In genomic region chr2:34783064-34784020, GRCm38 (mm10) we compare ENCODE assay signal across 13 mouse cellular contexts. TPM values are rescaled to one million over a fixed set of nuclear protein-coding genes. Genes with fewer than 3 reads are reported as not detected.
A peak's percentile ranks its signal among the peaks of the same experiment; 100 is the strongest.
DNase-seq lines count a peak whose midpoint lies in the region; ATAC-seq lines count a peak whose summit lies in the region.
"Had no signal": no experiment of that assay in that cellular context is flagged by ENCODE, and none has a peak within 500 bp of the region (broad histone marks: within the 10 kb centered on the region; RNA-seq: fewer than 3 reads in every experiment).

No protein-coding gene starts in this region.

- H3K27me3 ChIP-seq in lung, embryonic 15.5 days: no peaks in the 10 kb centered on the region
- H3K27me3 ChIP-seq in liver, embryonic 11.5 days (replicated peaks; ENCODE audit: control insufficient read depth, insufficient read depth, low read length): no peaks in the 10 kb centered on the region
- no peaks in the 10 kb centered on the region for H3K27me3 ChIP-seq in stomach, embryonic 15.5 days (replicated peaks)
- H3K27me3 ChIP-seq: megakaryocyte, embryonic 14.5 days; neural tube, embryonic 12.5 days had no signal

- H3K4me1 ChIP-seq in lung, embryonic 15.5 days: no peaks in the 10 kb centered on the region
- H3K4me1 ChIP-seq in liver, embryonic 11.5 days (replicated peaks; ENCODE audit: control insufficient read depth, insufficient read depth, low read length): peaks cover 8% of the 10 kb centered on the region
- no peaks in the 10 kb centered on the region for H3K4me1 ChIP-seq in stomach, embryonic 15.5 days
- H3K4me1 ChIP-seq: neural tube, embryonic 12.5 days had no signal

- H3K9me3 ChIP-seq in lung, embryonic 15.5 days: no peaks in the 10 kb centered on the region
- H3K9me3 ChIP-seq in liver, embryonic 11.5 days (ENCODE audit: control insufficient read depth, low read length): no peaks in the 10 kb centered on the region
- no peaks in the 10 kb centered on the region for H3K9me3 ChIP-seq in stomach, embryonic 15.5 days
- H3K9me3 ChIP-seq: megakaryocyte, embryonic 14.5 days; neural tube, embryonic 12.5 days had no signal

- peaks cover 66% of the 10 kb centered on the region for H3K36me3 ChIP-seq in lung, embryonic 15.5 days
- peaks cover 33% of the 10 kb centered on the region for H3K36me3 ChIP-seq in liver, embryonic 11.5 days (ENCODE audit: control insufficient read depth, insufficient read depth, low read length)
- peaks cover 31% of the 10 kb centered on the region for H3K36me3 ChIP-seq in stomach, embryonic 15.5 days

- ATAC-seq in lung, embryonic 15.5 days (ENCODE audit: borderline replicate concordance, extremely low read depth, low FRiP score, low TSS enrichment): peak; percentile 60; the same call in 1 of the 2 replicates
- ATAC-seq in liver, embryonic 11.5 days (replicated peaks; ENCODE audit: low FRiP score): peak; percentile 96
- peak; percentile 92 for ATAC-seq in stomach, embryonic 15.5 days (ENCODE audit: insufficient read depth, low FRiP score, low read depth)
- no peak for ATAC-seq in cerebellum, adult (ENCODE audit: insufficient number of reproducible peaks, low FRiP score, low TSS enrichment)
- ATAC-seq: forebrain, postnatal 0 days had no signal

- WGBS in lung, embryonic 15.5 days: 79% methylated on average over 14 of the region's 14 CpGs
- 51% methylated on average over 14 of the region's 14 CpGs for WGBS in liver, embryonic 11.5 days
- WGBS in stomach, embryonic 15.5 days: 83% methylated on average over 14 of the region's 14 CpGs

- no peak for DNase-seq in lung, postnatal 10 days
- DNase-seq in c-Kit-negative CD71-positive TER-119-positive erythroid progenitor cells, embryonic 14.5 days (ENCODE audit: low read depth, low spot score): peak; percentile 91
- peak; percentile 49 for DNase-seq in liver, embryonic 11.5 days (ENCODE audit: low spot score)
- no peak for DNase-seq in retina, embryonic 14.5 days (ENCODE audit: low spot score)
- DNase-seq in right cerebral cortex, postnatal 14 days: no peak

- no peak overlapping the region for H3K4me3 ChIP-seq in lung, embryonic 15.5 days
- no peak overlapping the region for H3K4me3 ChIP-seq in liver, embryonic 11.5 days (ENCODE audit: low read depth, low read length)
- H3K4me3 ChIP-seq in stomach, embryonic 15.5 days (replicated peaks): no peak overlapping the region
- H3K4me3 ChIP-seq: megakaryocyte, embryonic 14.5 days; neural tube, embryonic 12.5 days had no signal

- H3K9ac ChIP-seq in lung, embryonic 15.5 days: no peak overlapping the region
- peak overlapping the region; percentile 25; the same call in 1 of the 2 replicates for H3K9ac ChIP-seq in liver, embryonic 11.5 days (ENCODE audit: low read depth, low read length)
- no peak overlapping the region for H3K9ac ChIP-seq in stomach, embryonic 15.5 days
- H3K9ac ChIP-seq: forebrain, postnatal 0 days; hindbrain, embryonic 14.5 days; neural tube, embryonic 12.5 days had no signal

- H3K4me2 ChIP-seq in lung, embryonic 15.5 days: no peak overlapping the region
- peak overlapping the region; percentile 42 for H3K4me2 ChIP-seq in liver, embryonic 11.5 days
- no peak overlapping the region for H3K4me2 ChIP-seq in stomach, embryonic 15.5 days
- H3K4me2 ChIP-seq: hindbrain, embryonic 14.5 days; neural tube, embryonic 12.5 days had no signal

- H3K27ac ChIP-seq in lung, embryonic 15.5 days: no peak overlapping the region
- H3K27ac ChIP-seq in liver, embryonic 11.5 days (ENCODE audit: low read depth, low read length): peak overlapping the region; percentile 90
- H3K27ac ChIP-seq in stomach, embryonic 15.5 days: no peak overlapping the region
- H3K27ac ChIP-seq: hindbrain, embryonic 14.5 days; neural tube, embryonic 12.5 days had no signal

RNA-seq across cellular contexts. Expression of gene Hspa5, which starts 11.6 kb away (rescaled TPM):
- polyA plus RNA-seq in lung, embryonic 15.5 days (2015; fragmentation: Nextera tagmentation; extraction: Ambion mirVana): 1,024 and 1,028 TPM in 2 replicates
- polyA plus RNA-seq in liver, embryonic 11.5 days (2014; fragmentation: Nextera tagmentation; extraction: Ambion mirVana): 964 and 1,028 TPM in 2 replicates
- polyA plus RNA-seq in stomach, embryonic 15.5 days (2015; fragmentation: Nextera tagmentation; extraction: Ambion mirVana): 941 and 1,038 TPM in 2 replicates

RNA-seq across cellular contexts. Expression of gene Rabepk, which starts 16.4 kb away (rescaled TPM):
- 38.4 and 45.4 TPM in 2 replicates for polyA plus RNA-seq in lung, embryonic 15.5 days (2015; fragmentation: Nextera tagmentation; extraction: Ambion mirVana)
- polyA plus RNA-seq in liver, embryonic 11.5 days (2014; fragmentation: Nextera tagmentation; extraction: Ambion mirVana): 43.5 and 56.5 TPM in 2 replicates
- polyA plus RNA-seq in stomach, embryonic 15.5 days (2015; fragmentation: Nextera tagmentation; extraction: Ambion mirVana): 39.6 and 43.9 TPM in 2 replicates

RNA-seq across cellular contexts. Expression of gene Gapvd1, which starts 28.3 kb away (rescaled TPM):
- polyA plus RNA-seq in lung, embryonic 15.5 days (2015; fragmentation: Nextera tagmentation; extraction: Ambion mirVana): 81.4 and 85.9 TPM in 2 replicates
- polyA plus RNA-seq in liver, embryonic 11.5 days (2014; fragmentation: Nextera tagmentation; extraction: Ambion mirVana): 80.3 and 88.3 TPM in 2 replicates
- 77.6 and 83.2 TPM in 2 replicates for polyA plus RNA-seq in stomach, embryonic 15.5 days (2015; fragmentation: Nextera tagmentation; extraction: Ambion mirVana)

RNA-seq across cellular contexts. Expression of gene Fbxw2, which starts 42.8 kb away (rescaled TPM):
- polyA plus RNA-seq in lung, embryonic 15.5 days (2015; fragmentation: Nextera tagmentation; extraction: Ambion mirVana): 93.2 and 94.1 TPM in 2 replicates
- polyA plus RNA-seq in liver, embryonic 11.5 days (2014; fragmentation: Nextera tagmentation; extraction: Ambion mirVana): 78.7 and 81.2 TPM in 2 replicates
- polyA plus RNA-seq in stomach, embryonic 15.5 days (2015; fragmentation: Nextera tagmentation; extraction: Ambion mirVana): 83.6 and 83.9 TPM in 2 replicates

RNA-seq across cellular contexts. Expression of gene Gm34653, which starts 49.5 kb away (rescaled TPM):
- not detected in 2 replicates for polyA plus RNA-seq in lung, embryonic 15.5 days (2015; fragmentation: Nextera tagmentation; extraction: Ambion mirVana)
- polyA plus RNA-seq in liver, embryonic 11.5 days (2014; fragmentation: Nextera tagmentation; extraction: Ambion mirVana): not detected in 2 replicates
- polyA plus RNA-seq in stomach, embryonic 15.5 days (2015; fragmentation: Nextera tagmentation; extraction: Ambion mirVana): not detected in 2 replicates
- polyA plus RNA-seq: cortical plate, adult 2 months; hindbrain, embryonic 14.5 days; neural tube, embryonic 12.5 days had no signal

Comparison
In these comparisons a context has a peak if more than half of its experiments do, and no peak if none do; other contexts are left out.
1. DNase-seq: peak in c-Kit-negative CD71-positive TER-119-positive erythroid progenitor cells, embryonic 14.5 days (single experiment) and liver, embryonic 11.5 days (single experiment); none in lung, postnatal 10 days (single experiment), retina, embryonic 14.5 days (single experiment) and right cerebral cortex, postnatal 14 days (single experiment).